Mouse (Mus musculus) CD4-positive helper T cell, adult 2 months (primary cell): Measurements from ENCODE around the gene Shank3.

ENCODE experiments used
- DNase-seq: peaks from one replicate; pipeline ENCODE4 v3.0.0-alpha.2; 2012; ENCODE audit warnings: low read depth, missing footprints, low spot score

Gene Shank3

GRCm38 (mm10) chr15:89498961-89499688 is at the start of gene Shank3:
TSS of gene Shank3 (plus strand) at chr15:89499623.
- DNase-seq = peak; percentile 14

DNA sequence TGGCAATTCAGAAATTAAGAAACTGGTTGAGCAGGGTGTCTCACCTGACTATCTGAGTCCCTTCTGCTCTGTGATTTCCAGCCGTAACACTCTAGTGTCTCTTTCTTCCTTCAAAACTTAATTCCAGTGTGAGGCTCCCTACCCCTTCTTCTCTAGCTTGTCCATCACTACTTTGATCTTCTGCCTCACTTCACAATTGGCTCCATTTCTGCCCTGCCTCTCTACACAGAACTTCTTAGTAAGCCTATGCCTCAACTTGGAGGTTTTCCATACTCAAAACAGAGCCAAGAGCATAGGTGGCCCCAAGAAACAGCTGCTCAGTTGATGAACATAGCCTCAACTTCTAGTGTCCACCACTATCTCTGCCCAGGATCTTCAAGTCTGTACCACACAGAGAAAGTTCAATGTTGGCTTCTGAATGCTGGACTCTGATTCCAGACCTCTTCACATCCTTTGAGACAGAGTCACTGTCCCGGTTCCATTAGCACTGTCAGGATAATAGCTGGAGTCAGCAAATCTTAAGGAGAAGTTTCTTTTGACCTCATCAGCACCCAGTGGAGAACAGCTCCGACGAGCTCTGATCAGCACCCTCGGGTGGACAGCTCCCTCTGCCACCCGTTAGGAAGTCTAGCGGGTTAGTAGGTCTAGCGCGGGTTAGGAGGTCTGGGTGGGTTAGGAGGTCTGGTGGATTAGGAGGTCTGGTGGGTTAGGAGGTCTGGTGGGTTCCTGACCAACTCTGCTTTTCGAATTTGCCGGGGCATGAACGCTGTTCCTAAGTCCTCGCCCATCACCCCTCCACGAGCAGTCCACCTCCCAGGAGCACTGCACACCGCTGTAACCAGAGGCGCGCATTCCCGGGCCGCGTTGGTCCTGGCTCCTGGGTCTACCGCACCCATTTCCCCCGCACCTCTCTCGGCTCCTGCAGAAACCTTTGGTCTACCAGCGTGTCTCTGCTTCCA is 46.2 kb upstream of the Shank3 start:
- peak; percentile 55 for DNase-seq

DNA sequence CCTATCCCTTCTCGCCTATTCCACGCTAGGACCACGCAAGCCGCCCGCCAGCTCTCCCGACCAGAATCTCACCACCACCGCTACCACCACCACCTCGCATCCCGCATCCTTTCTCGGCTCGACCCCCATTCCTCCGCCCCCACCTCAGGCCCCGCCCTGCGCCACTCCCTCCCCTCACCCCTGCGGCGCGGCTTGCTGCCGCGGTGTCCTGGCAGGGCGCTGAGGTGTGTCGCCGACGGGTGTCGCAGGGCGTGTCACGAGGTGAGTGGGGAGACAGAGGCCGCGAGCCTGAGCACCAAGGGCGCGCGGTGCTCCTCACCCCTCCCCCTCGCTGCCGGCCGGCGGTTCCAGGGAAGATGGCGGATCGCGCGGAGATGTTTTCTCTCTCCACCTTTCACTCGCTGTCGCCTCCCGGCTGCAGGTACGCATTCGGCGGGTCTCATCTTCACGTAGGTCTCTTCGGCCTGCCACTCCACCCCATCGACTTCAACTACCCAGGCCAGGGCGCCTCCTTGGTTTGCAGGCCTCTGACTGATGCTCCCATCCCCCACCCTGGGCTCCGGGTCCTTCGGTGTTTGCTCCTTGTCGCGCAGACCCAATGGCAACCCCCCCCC is 45.5 kb upstream of the Shank3 start, which contains the start of gene Mapk8ip2:
TSS of gene Mapk8ip2 (plus strand) at position 49 of the 614 bp plus-strand sequence.
- DNase-seq = no peak

- no peak for DNase-seq
Measured at GRCm38 (mm10) chr15:89454857-89455256, 44.6 kb upstream of the Shank3 start.

DNA sequence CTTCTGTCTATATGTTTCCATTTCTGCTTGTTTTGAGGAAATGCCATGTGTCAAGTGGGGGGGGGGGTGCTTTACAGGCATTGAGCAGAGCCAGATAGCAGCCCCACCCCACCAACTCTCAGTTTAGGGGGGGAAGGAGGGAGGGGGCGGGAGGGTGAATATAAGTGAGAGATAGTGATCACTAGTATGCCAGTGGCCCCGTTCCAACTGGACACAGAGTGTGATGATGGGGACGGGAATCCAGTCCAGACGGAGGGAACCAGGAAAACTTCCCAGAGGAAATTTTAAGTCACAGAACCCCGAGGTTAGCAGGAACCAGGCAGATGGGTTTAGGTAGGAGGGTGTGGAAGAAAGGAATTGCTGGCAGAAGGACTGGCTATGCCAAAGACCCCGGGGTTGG is 43.8 kb upstream of the Shank3 start:
- DNase-seq = no peak

DNA sequence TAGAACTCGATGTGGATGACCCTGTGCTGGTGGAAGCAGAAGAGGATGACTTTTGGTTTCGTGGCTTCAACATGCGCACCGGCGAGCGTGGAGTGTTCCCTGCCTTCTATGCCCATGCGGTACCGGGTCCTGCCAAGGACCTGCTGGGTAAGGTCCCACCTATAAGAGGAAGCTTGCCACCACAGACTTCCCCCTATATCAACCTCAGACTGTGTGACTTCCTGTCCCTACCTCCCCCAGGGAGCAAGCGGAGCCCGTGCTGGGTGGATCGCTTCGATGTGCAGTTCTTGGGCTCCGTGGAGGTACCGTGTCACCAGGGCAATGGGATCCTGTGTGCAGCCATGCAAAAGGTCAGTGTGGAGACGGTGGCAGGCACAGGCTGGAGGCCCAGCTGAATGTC is 40.5 kb upstream of the Shank3 start:
- no peak for DNase-seq

- DNase-seq = no peak
Measured at GRCm38 (mm10) chr15:89459821-89460220, 39.6 kb upstream of the Shank3 start.

DNA sequence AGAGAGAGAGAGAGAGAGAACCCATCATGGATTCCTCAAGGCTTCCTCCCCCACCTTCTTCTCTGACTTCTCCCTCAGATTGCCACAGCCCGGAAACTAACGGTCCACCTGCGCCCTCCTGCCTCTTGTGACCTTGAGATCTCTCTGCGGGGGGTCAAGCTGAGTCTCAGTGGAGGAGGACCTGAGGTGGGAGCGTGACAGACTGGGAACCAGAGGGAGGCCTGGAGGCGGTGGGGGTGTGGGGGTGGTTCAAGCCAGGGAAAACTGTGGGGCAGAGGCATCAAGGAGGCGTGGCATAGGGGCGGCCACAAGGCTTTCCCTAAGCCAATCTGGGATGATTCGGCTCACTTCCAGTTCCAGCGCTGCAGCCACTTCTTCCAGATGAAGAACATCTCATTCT is 39.1 kb upstream of the Shank3 start:
- no peak for DNase-seq

DNA sequence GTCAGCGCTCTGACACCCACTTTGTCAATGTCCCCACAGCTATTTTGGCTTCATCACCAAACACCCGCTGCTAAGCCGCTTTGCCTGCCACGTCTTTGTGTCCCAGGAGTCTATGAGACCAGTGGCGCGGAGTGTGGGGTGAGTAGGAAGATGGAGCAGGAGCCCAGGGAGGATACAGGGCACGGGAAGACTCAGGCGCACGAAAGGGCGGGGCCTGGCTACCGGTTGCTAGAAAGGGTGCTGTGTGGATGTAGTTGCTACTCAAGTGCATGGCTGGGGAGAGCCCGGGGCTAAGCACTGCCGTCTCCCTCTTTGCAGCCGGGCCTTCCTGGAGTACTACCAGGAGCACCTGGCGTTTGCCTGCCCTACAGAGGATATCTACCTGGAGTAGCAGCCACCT is 38.1 kb upstream of the Shank3 start:
- DNase-seq = no peak

DNA sequence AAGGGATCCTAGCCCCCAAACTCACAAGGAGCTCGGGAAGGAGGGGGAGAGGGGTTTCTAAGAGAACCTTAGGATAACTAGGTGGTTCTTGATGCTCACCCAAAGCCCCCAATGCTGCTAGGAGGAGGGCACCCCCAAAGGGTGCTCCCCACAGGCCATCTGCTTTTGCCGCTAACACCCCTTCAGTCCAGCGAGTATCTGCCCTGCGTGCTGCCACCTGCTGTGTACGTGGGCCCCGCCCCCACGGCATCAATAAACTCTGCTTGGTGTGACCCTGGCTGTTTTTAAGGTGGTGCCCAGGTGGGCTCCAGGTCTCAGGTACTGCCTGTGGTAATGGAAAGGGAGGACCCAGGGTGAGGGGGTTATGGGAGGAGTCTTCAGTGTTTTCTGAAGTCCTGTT is 37.2 kb upstream of the Shank3 start:
- DNase-seq = no peak

DNA sequence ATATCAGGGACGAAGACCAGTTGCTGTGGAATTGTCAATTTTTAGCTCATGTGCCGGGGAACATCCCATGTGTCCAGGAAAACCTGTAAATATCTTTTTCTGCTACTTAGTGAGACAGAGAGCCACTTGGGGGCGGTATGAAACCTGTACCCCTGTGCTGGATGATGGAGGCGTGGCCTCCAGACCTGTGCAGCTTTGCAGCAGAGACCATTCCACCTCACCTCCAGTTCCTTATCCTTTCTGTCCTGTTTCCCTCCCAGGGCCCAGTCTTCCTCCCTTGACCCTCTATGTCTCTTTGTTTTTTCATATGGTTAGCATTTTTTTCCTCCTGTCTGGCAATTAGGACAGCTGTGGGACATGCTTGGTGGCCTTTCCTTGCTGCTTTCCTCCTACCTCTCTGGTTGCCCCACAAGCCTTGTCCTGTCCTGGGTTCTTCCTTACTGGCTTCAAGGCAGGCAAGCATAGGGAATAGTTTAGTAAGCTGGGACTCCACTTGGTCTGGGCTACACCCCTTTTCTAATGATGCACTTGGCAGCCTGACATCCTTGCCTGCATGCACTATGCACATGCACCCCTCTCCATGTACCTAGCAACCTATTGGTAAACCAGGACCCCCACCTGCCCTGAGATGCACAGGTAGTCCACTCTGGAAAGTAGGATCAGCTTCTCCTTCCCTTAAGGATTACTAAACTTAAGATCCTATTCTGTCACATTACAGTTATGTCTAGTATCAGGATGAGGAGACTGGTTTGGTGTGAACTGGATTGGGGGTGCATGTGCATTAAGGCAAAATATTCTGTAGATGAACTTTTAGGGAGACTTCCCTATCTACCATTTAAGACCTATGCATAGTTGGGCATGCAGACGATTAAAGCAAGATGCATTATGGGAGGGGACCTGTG is 35.8 kb upstream of the Shank3 start:
- peak; percentile 26 for DNase-seq

DNA sequence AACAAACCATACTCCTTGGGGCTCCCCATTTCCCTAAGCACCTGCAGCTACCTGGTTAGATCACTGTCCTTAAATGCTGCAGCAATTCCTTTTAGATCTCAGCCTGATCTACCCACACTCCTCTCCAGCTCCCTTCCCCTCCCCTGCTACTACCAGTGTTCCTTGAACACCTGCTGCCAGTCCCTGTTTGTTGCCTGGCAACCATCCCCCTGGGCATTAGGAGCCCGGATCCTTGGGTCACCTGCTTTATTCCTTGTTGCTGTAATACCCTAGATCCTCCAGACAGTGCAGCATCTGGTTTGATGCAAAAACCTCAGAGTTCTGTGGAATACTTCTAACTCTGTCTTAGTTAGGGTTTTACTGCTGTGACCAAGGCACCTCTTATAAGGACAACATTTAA is 34.4 kb upstream of the Shank3 start:
- DNase-seq = no peak

- peak; percentile 19 for DNase-seq
Measured at GRCm38 (mm10) chr15:89468577-89468976, 30.8 kb upstream of the Shank3 start.

GRCm38 (mm10) chr15:89471476-89471875 is 27.9 kb upstream of the Shank3 start:
- no peak for DNase-seq

GRCm38 (mm10) chr15:89473370-89473769 is 26.1 kb upstream of the Shank3 start:
- no peak for DNase-seq

GRCm38 (mm10) chr15:89473921-89474320 is 25.5 kb upstream of the Shank3 start:
- DNase-seq = no peak

GRCm38 (mm10) chr15:89474596-89475292 is 24.7 kb upstream of the Shank3 start:
- DNase-seq = no peak

GRCm38 (mm10) chr15:89475293-89475600 is 24.2 kb upstream of the Shank3 start:
- no peak for DNase-seq

GRCm38 (mm10) chr15:89475611-89476474 is 23.6 kb upstream of the Shank3 start:
- DNase-seq = peak; percentile 93

DNA sequence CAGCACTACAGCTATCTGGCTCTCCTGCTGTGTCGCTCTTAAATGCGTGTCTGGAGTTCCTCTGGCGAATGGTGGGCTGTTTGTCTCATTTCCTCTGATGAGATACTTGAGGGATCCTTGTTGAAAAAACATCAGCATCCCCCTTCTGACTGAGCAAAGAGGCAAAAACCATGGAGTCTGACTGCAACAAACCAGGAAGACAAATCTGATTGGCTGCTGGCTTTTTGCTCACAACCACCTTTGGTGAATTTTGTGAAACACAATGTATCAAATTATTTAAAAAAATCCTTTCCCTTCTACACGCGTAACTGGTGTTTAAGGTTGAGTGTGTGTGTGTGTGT is 23.0 kb upstream of the Shank3 start:
- DNase-seq = peak; percentile 67
